Mouse (Mus musculus) midbrain, embryonic 15.5 days (tissue): ENCODE data around the gene Srsf7. TPM values are rescaled to one million over a fixed set of nuclear protein-coding genes. Genes with fewer than 3 reads are reported as not detected.

Source experiments
- ATAC-seq: fragments of 200-750 bp; cut with Nextera tagmentation; replicated peaks from 2 replicates; pipeline ENCODE4 v1.8.0; 2017; ENCODE audit warnings: moderate TSS enrichment
- H3K27ac ChIP-seq: fragments of 300-500 bp; sonication (generic); 2 replicates; pipeline ENCODE4 v1.5.1; 2015; ENCODE audit warnings: mild to moderate bottlenecking, inconsistent platforms
- H3K27me3 ChIP-seq: fragments of 300-500 bp; sonication (generic); replicated peaks from 2 replicates; pipeline ENCODE4 v1.6.1; 2015; ENCODE audit warnings: inconsistent platforms
- H3K36me3 ChIP-seq: fragments of 300-500 bp; sonication (generic); replicated peaks from 2 replicates; pipeline ENCODE4 v1.6.1; 2015; ENCODE audit warnings: inconsistent platforms
- H3K4me1 ChIP-seq: fragments of 300-500 bp; sonication (generic); 2 replicates; pipeline ENCODE4 v1.6.1; 2015; ENCODE audit warnings: inconsistent platforms
- H3K4me2 ChIP-seq: fragments of 300-500 bp; sonication (generic); 2 replicates; pipeline ENCODE4 v1.6.1; 2015; ENCODE audit warnings: inconsistent platforms, mild to moderate bottlenecking, moderate library complexity
- H3K4me3 ChIP-seq: fragments of 300-500 bp; sonication (generic); 2 replicates; pipeline ENCODE4 v1.5.1; 2015; ENCODE audit warnings: mild to moderate bottlenecking, inconsistent platforms
- H3K9ac ChIP-seq: fragments of 300-500 bp; sonication (generic); 2 replicates; pipeline ENCODE4 v1.6.1; 2015; ENCODE audit warnings: mild to moderate bottlenecking, inconsistent platforms
- H3K9me3 ChIP-seq: fragments of 300-500 bp; sonication (generic); 2 replicates; pipeline ENCODE4 v1.6.1; 2016; ENCODE audit warnings: inconsistent platforms
- WGBS: fragments of 180-500 bp; shearing (Covaris S2); methylation state at CpG from one replicate; pipeline ENCODE4 v1.1.7; 2015; ENCODE audit warnings: mixed read lengths; 5-methylcytosine and 5-hydroxymethylcytosine counted together
- polyA plus RNA-seq: library from polyadenylated mRNA; unstranded; fragments of >200 nt; fragmentation: Nextera tagmentation; extraction: Ambion mirVana; gene quantifications from 2 replicates; pipeline ENCODE4 v1.2.1, GENCODE M21; 2015

The Srsf7 gene
- polyA plus RNA-seq = 417 and 424 TPM in 2 replicates

- ATAC-seq = peak; percentile 92
- Histone ChIP-seq H3K9ac (peak within 1 kb of the TSS; percentile 90), H3K4me2 (peak within 1 kb of the TSS; percentile 80), H3K36me3 (peaks cover 17% of the 10 kb centered on the region), H3K4me1 (peaks cover 19% of the 10 kb centered on the region), H3K9me3 (no peaks in the 10 kb centered on the region), H3K27ac (peak within 1 kb of the TSS; percentile 99), H3K4me3 (peak within 1 kb of the TSS; percentile 74), H3K27me3 (no peaks in the 10 kb centered on the region)
- under 1% methylated on average over 95 of the region's 95 CpGs for WGBS
These were observed at the start of gene Srsf7, which contains the start of gene Ttc39d for GRCm38 (mm10) chr17:80206671-80207581. Srsf7 (minus strand) TSS chr17:80207307. Ttc39d (plus strand) TSS chr17:80207460.

- H3K36me3 ChIP-seq = peaks cover 81% of the 10 kb centered on the region
- H3K27ac ChIP-seq = no peak overlapping the region
- no peak for ATAC-seq
- no peaks in the 10 kb centered on the region for H3K9me3 ChIP-seq
- no peak overlapping the region for H3K4me3 ChIP-seq
- no peaks in the 10 kb centered on the region for H3K27me3 ChIP-seq
- no peak overlapping the region for H3K4me2 ChIP-seq
- no peaks in the 10 kb centered on the region for H3K4me1 ChIP-seq
- WGBS = 74% methylated on average over 13 of the region's 13 CpGs
- H3K9ac ChIP-seq = no peak overlapping the region
These were observed 48.1 kb upstream of the Srsf7 start for GRCm38 (mm10) chr17:80255208-80255607.

GRCm38 (mm10) chr17:80254421-80254820, 47.3 kb upstream of the Srsf7 start:
- Histone ChIP-seq H3K9ac (no peak overlapping the region), H3K36me3 (peaks cover 85% of the 10 kb centered on the region), H3K4me1 (no peaks in the 10 kb centered on the region), H3K4me2 (no peak overlapping the region), H3K4me3 (no peak overlapping the region), H3K9me3 (no peaks in the 10 kb centered on the region), H3K27ac (no peak overlapping the region), H3K27me3 (no peaks in the 10 kb centered on the region)
- WGBS = 97% methylated on average over 5 of the region's 5 CpGs
- no peak for ATAC-seq

- Histone ChIP-seq H3K9me3 (no peaks in the 10 kb centered on the region), H3K4me2 (no peak overlapping the region), H3K9ac (no peak overlapping the region), H3K4me3 (no peak overlapping the region), H3K27ac (no peak overlapping the region), H3K27me3 (no peaks in the 10 kb centered on the region), H3K36me3 (peaks cover 85% of the 10 kb centered on the region), H3K4me1 (no peaks in the 10 kb centered on the region)
- WGBS = 75% methylated on average over 13 of the region's 13 CpGs
- no peak for ATAC-seq
These were observed 45.8 kb upstream of the Srsf7 start for GRCm38 (mm10) chr17:80252757-80253525.

GRCm38 (mm10) chr17:80243116-80243515, 36.0 kb upstream of the Srsf7 start:
- no peak overlapping the region for H3K4me2 ChIP-seq
- no peaks in the 10 kb centered on the region for H3K27me3 ChIP-seq
- no peak overlapping the region for H3K27ac ChIP-seq
- H3K36me3 ChIP-seq = peaks cover 76% of the 10 kb centered on the region
- H3K9ac ChIP-seq = no peak overlapping the region
- no peak for ATAC-seq
- no peaks in the 10 kb centered on the region for H3K9me3 ChIP-seq
- WGBS = 81% methylated on average over 13 of the region's 13 CpGs
- no peak overlapping the region for H3K4me3 ChIP-seq
- H3K4me1 ChIP-seq = no peaks in the 10 kb centered on the region

GRCm38 (mm10) chr17:80241594-80241993, 34.5 kb upstream of the Srsf7 start:
- H3K4me3 ChIP-seq = no peak overlapping the region
- peaks cover 70% of the 10 kb centered on the region for H3K36me3 ChIP-seq
- H3K27me3 ChIP-seq = no peaks in the 10 kb centered on the region
- WGBS = 91% methylated on average over 9 of the region's 9 CpGs
- H3K9ac ChIP-seq = no peak overlapping the region
- H3K27ac ChIP-seq = no peak overlapping the region
- H3K9me3 ChIP-seq = no peaks in the 10 kb centered on the region
- ATAC-seq = no peak
- no peaks in the 10 kb centered on the region for H3K4me1 ChIP-seq
- no peak overlapping the region for H3K4me2 ChIP-seq

- Histone ChIP-seq H3K27me3 (no peaks in the 10 kb centered on the region), H3K36me3 (peaks cover 41% of the 10 kb centered on the region), H3K4me3 (no peak overlapping the region), H3K27ac (no peak overlapping the region), H3K9me3 (no peaks in the 10 kb centered on the region), H3K9ac (no peak overlapping the region), H3K4me1 (no peaks in the 10 kb centered on the region), H3K4me2 (no peak overlapping the region)
- ATAC-seq = no peak
- WGBS = 90% methylated on average over 5 of the region's 5 CpGs
These were observed 30.4 kb upstream of the Srsf7 start for GRCm38 (mm10) chr17:80237475-80237874.

- Histone ChIP-seq H3K4me1 (no peaks in the 10 kb centered on the region), H3K27ac (no peak overlapping the region), H3K9ac (no peak overlapping the region), H3K27me3 (no peaks in the 10 kb centered on the region), H3K4me3 (no peak overlapping the region), H3K36me3 (peaks cover 35% of the 10 kb centered on the region), H3K9me3 (no peaks in the 10 kb centered on the region), H3K4me2 (no peak overlapping the region)
- no peak for ATAC-seq
- WGBS = 94% methylated on average over 3 of the region's 3 CpGs
These were observed 29.7 kb upstream of the Srsf7 start for GRCm38 (mm10) chr17:80236805-80237204.

GRCm38 (mm10) chr17:80235477-80235876, 28.4 kb upstream of the Srsf7 start:
- H3K9ac ChIP-seq = no peak overlapping the region
- ATAC-seq = no peak
- WGBS = 87% methylated on average over 3 of the region's 3 CpGs
- no peak overlapping the region for H3K27ac ChIP-seq
- H3K9me3 ChIP-seq = no peaks in the 10 kb centered on the region
- H3K27me3 ChIP-seq = no peaks in the 10 kb centered on the region
- H3K36me3 ChIP-seq = peaks cover 25% of the 10 kb centered on the region
- no peak overlapping the region for H3K4me2 ChIP-seq
- no peaks in the 10 kb centered on the region for H3K4me1 ChIP-seq
- H3K4me3 ChIP-seq = no peak overlapping the region

- Histone ChIP-seq H3K27me3 (no peaks in the 10 kb centered on the region), H3K4me1 (no peaks in the 10 kb centered on the region), H3K4me2 (no peak overlapping the region), H3K9me3 (no peaks in the 10 kb centered on the region), H3K36me3 (peaks cover 14% of the 10 kb centered on the region), H3K9ac (no peak overlapping the region), H3K27ac (no peak overlapping the region), H3K4me3 (no peak overlapping the region)
- WGBS = 90% methylated on average over 7 of the region's 7 CpGs
- ATAC-seq = no peak
These were observed 27.3 kb upstream of the Srsf7 start for GRCm38 (mm10) chr17:80234376-80234775.

GRCm38 (mm10) chr17:80233844-80234243, 26.7 kb upstream of the Srsf7 start:
- Histone ChIP-seq H3K9me3 (no peaks in the 10 kb centered on the region), H3K4me3 (no peak overlapping the region), H3K27me3 (no peaks in the 10 kb centered on the region), H3K4me1 (no peaks in the 10 kb centered on the region), H3K27ac (no peak overlapping the region), H3K36me3 (peaks cover 9% of the 10 kb centered on the region; the same call in 1 of the 2 replicates), H3K4me2 (no peak overlapping the region), H3K9ac (no peak overlapping the region)
- WGBS = 97% methylated on average over 5 of the region's 5 CpGs
- no peak for ATAC-seq

GRCm38 (mm10) chr17:80229396-80229795, 22.3 kb upstream of the Srsf7 start:
- no peak overlapping the region for H3K27ac ChIP-seq
- H3K27me3 ChIP-seq = no peaks in the 10 kb centered on the region
- H3K9ac ChIP-seq = no peak overlapping the region
- no peak overlapping the region for H3K4me2 ChIP-seq
- no peaks in the 10 kb centered on the region for H3K36me3 ChIP-seq
- H3K4me3 ChIP-seq = no peak overlapping the region
- H3K4me1 ChIP-seq = peaks cover 6% of the 10 kb centered on the region
- ATAC-seq = no peak
- no peaks in the 10 kb centered on the region for H3K9me3 ChIP-seq
- WGBS = 85% methylated on average over 2 of the region's 2 CpGs
